Mouse (Mus musculus): ENCODE data around the gene Cyb561d2. TPM values are rescaled to one million over a fixed set of nuclear protein-coding genes. Genes with fewer than 3 reads are reported as not detected.

Cyb561d2 gene
- total RNA-seq, 2 experiments from 2014 or later = 4.6 to 5.9 TPM

Other genes starting within 250 kb of the Cyb561d2 start
- 10 to 100 TPM; 17.3 to 21.7 TPM for gene Cish, start 246.2 kb downstream of the Cyb561d2 start, total RNA-seq (2021)
- 10 to 100 TPM; 14.0 to 14.5 TPM for gene Hemk1, start 203.8 kb downstream of the Cyb561d2 start, total RNA-seq (2021)
- 10 to 100 TPM; 16.9 to 18.1 TPM for gene 6430571L13Rik, start 201.6 kb downstream of the Cyb561d2 start, total RNA-seq (2021)
- gene Cacna2d2, start 142.6 kb downstream of the Cyb561d2 start, total RNA-seq (2021) = 1 to 10 TPM; 2.6 to 2.7 TPM
- 10 to 100 TPM; 27.9 to 30.4 TPM for gene Tmem115, start 8.2 kb downstream of the Cyb561d2 start, total RNA-seq (2021)
- 10 to 100 TPM; 10.0 to 12.7 TPM for gene Nprl2, start within 50 bp of the Cyb561d2 start, total RNA-seq (2021)
- gene Zmynd10, start 5.1 kb upstream of the Cyb561d2 start, total RNA-seq (2021) = not detected
- 10 to 100 TPM; 31.1 to 39.6 TPM for gene Rassf1, start 9.4 kb upstream of the Cyb561d2 start, total RNA-seq (2021)
- 10 to 100 TPM; 20.3 to 21.5 TPM for gene Tusc2, start 21.1 kb upstream of the Cyb561d2 start, total RNA-seq (2021)
- 10 to 100 TPM; 21.8 to 32.0 TPM for gene Hyal2, start 25.8 kb upstream of the Cyb561d2 start, total RNA-seq (2021)
- 1 to 10 TPM; 4.6 to 4.8 TPM for gene Hyal1, start 34.7 kb upstream of the Cyb561d2 start, total RNA-seq (2021)
- 10 to 100 TPM; 15.5 to 20.5 TPM for gene Naa80, start 36.7 kb upstream of the Cyb561d2 start, total RNA-seq (2021)
- under 1 TPM; 0.66 to 0.78 TPM for gene Hyal3, start 38.6 kb upstream of the Cyb561d2 start, total RNA-seq (2021)
- 10 to 100 TPM; 31.8 to 35.2 TPM for gene Ifrd2, start 45.4 kb upstream of the Cyb561d2 start, total RNA-seq (2021)
- 10 to 100 TPM; 50.9 to 52.0 TPM for gene Sema3b, start 67.0 kb upstream of the Cyb561d2 start, total RNA-seq (2021)
- 100 to 1,000 TPM; 307 to 340 TPM for gene Gnai2, start 93.2 kb upstream of the Cyb561d2 start, total RNA-seq (2021)
- gene Slc38a3, start 127.3 kb upstream of the Cyb561d2 start, total RNA-seq (2021) = 10 to 100 TPM; 10.6 to 11.3 TPM
- gene Gnat1, start 137.5 kb upstream of the Cyb561d2 start, total RNA-seq (2021) = not detected
- gene Sema3f, start 168.3 kb upstream of the Cyb561d2 start, total RNA-seq (2021) = 10 to 100 TPM; 26.4 to 27.2 TPM
- 100 to 1,000 TPM in 1 of 2 experiments, 10 to 100 TPM in 1; 73.6 to 101 TPM for gene Rbm5, start 228.8 kb upstream of the Cyb561d2 start, total RNA-seq (2021)